Mouse (Mus musculus) MEL (cell line): ENCODE results near the gene Mpc1.
"Not testable (repeated sequence)": the region's sequence is repeated elsewhere in the genome, so short reads cannot be mapped to it uniquely, and the experiment has no call there.

Experiments used
- CTCF ChIP-seq, 3 experiments: IDR thresholded peaks in 2 of 3; conservative IDR thresholded peaks in 1 of 3; 2 replicates each; pipeline ENCODE4 v1.5.1; 2011 to 2012; ENCODE audit warnings: low read length in 3 of 3, low read depth in 2 of 3, mild to moderate bottlenecking in 2 of 3, improper control_type of control experiment in 1 of 3, inconsistent platforms in 1 of 3, mixed read lengths in 1 of 3, moderate library complexity in 1 of 3; ENCODE audit not compliant: control insufficient read depth in 1 of 3, insufficient read depth in 1 of 3, poor library complexity in 1 of 3, severe bottlenecking in 1 of 3
- E2F4 ChIP-seq: IDR thresholded peaks from 2 replicates; pipeline ENCODE4 v1.6.1; 2011; ENCODE audit warnings: low read depth, low read length, improper control_type of control experiment, borderline replicate concordance
- EP300 ChIP-seq, 2 experiments: IDR thresholded peaks; 2 replicates each; pipeline ENCODE4 v1.6.1; 2011; ENCODE audit warnings: improper control_type of control experiment in 2 of 2, low read length in 2 of 2, low read depth in 1 of 2, mild to moderate bottlenecking in 1 of 2
- KAT2A ChIP-seq: conservative IDR thresholded peaks from 2 replicates; pipeline ENCODE4 v1.6.1; 2012; ENCODE audit warnings: low read depth, low read length, improper control_type of control experiment, inconsistent platforms
- POLR2A ChIP-seq, 2 experiments: IDR thresholded peaks; 2 replicates each; pipeline ENCODE4 v1.6.1; 2011 to 2012; ENCODE audit warnings: low read length in 2 of 2, mild to moderate bottlenecking in 2 of 2, control low read depth in 1 of 2, improper control_type of control experiment in 1 of 2, low read depth in 1 of 2, moderate library complexity in 1 of 2; ENCODE audit not compliant: control insufficient read depth in 1 of 2, insufficient read depth in 1 of 2, poor library complexity in 1 of 2
- POLR2AphosphoS5 ChIP-seq: IDR thresholded peaks from 2 replicates; pipeline ENCODE4 v1.6.1; 2012; ENCODE audit warnings: low read depth, borderline replicate concordance, mild to moderate bottlenecking, inconsistent platforms, low read length, moderate library complexity, mixed read lengths
- USF1 ChIP-seq: IDR thresholded peaks from 2 replicates; pipeline ENCODE4 v1.6.1; 2014; ENCODE audit warnings: low read depth, mild to moderate bottlenecking, inconsistent platforms, low read length, improper control_type of control experiment, moderate library complexity

- not testable (repeated sequence) for TF ChIP-seq EP300 (IDR thresholded peaks at IDR 0.05; ENCODE audit: low read depth in 1 of 2, low read length in 2 of 2); KAT2A; E2F4; POLR2A (IDR thresholded peaks at IDR 0.05; ENCODE audit: control insufficient read depth in 1 of 2, insufficient read depth in 1 of 2, low read depth in 1 of 2, low read length in 2 of 2, poor library complexity in 1 of 2); USF1; POLR2AphosphoS5
- peak; percentile 60 to 84 (median 75) for TF ChIP-seq CTCF (IDR thresholded peaks at IDR 0.05 in 2 of 3, conservative IDR thresholded peaks at IDR 0.05 in 1 of 3; ENCODE audit: control insufficient read depth in 1 of 3, insufficient read depth in 1 of 3, low read depth in 2 of 3, low read length in 3 of 3, poor library complexity in 1 of 3, severe bottlenecking in 1 of 3)
These were observed 18.1 kb upstream of the Mpc1 start for GRCm38 (mm10) chr17:8264638-8265037.
